Mouse (Mus musculus): ENCODE results near the gene Mboat1.

Gene Mboat1

DNA sequence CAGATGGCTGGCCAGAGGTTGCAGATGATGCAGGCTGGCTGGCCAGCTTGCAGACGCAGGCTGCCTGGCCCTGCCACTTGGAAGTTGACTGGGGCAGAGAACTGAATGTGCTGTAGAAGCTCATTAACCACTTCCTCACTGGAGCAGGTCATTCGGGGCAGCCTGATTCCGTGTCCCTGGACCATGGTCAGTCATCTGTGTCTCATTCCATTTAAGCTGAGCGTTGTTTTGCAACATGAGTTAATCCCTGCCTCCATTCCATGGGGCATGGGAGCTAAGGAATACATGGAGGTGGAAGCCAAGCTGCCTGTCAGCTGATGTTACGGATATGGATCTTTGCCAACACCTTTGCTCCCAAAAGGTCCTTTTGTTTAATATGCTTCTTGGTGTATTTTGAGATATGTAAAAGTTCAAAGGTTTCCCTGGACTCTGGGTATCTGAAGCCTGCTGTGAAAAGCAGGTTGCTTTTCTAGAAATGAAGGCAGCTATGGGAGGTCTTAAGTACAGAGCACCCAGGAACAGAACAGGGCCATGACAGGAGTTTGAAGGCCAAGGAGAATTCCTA is 114.1 kb downstream of the Mboat1 start:
- in situ Hi-C loops (cut with MseI, MboI) = no loop called here

DNA sequence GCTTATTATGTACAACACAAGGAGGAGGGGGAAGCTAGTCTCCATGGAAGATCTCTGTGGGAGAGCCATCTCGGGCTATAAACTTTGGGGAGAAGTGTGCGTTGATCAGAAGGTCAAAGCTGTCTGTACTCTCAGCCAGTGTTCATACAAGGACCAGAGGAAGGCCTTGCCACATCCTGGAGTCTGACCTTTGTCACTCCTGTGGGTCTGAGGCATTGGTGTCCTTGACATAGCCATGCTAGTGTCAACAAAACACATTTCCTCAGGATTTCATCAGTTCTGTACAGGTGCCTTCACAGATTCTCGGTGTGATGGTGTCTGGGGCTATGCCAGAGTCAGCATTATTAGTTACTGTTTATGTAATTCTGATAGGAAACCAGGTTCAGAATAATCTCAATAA is 115.1 kb downstream of the Mboat1 start:
- in situ Hi-C loops (cut with MseI, MboI) = no loop called here

DNA sequence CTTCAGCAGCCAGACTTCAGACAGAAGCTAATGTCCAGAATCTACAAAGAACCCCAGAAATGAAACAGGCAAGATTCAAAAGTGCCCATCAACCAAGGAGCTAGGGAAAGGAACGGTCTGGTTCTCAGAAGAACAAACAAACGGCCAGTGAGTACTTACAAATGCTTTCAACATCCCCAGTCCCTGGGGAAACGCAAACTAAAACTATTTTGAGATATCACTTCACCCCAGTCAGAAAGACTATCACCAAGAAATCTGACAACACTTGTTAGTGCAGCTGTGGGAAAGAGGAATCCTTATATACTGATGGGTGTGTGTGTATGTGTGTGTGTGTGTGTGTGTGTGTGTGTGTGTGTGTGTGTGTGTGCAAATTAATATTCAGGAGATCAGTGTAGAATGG is 116.4 kb downstream of the Mboat1 start:
- in situ Hi-C loops (cut with MseI, MboI) = no loop called here

DNA sequence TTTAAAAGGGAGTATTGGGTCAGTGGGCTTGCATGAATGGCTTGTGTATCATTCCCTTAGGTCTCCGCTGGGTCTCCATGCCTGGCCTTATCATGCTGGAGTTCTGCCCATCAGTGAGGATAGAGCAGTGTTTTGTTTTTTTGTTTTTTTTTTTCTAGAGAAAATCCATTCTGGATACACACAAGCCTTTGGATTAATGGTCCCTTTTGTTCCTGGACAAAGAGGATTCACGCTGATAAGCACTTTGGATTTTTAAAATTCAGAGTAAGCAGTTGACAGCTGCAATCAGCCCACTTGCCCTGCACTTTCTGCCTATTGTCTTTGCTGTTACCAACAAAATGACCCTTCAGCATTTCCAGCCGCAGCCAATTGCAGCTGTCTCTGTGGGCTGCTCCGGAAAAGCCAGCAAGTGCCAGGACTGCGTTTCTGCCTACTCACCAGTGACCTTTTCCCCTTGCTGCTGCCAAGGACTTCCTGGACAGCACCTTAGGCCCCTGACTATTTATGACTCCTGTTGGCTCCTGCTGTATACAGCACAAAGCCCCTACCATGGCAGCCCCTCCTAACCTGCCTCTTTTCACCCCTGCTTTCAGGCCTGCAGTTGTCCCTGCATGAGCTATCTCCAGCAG is 117.5 kb downstream of the Mboat1 start:
- in situ Hi-C loops (cut with MseI, MboI) = no loop called here

DNA sequence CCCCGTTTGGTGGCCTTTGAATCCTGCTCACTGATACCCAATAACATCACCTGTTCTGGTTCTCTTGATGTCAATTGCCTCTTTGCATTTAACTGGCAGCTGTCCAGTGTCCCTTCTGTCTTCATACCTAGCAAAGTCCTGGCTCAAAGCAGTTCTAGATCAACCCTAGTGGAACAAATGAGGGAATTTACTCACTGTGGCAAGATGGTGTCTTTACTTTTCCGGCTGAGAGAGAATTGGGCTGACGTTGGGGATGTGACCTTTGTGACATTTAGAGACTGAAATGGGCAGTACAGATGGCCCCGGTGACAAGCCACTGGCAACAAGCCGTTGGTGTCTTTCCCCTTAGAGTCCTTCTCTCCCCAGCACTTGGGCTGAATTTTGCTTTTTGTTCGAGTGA is 118.1 kb downstream of the Mboat1 start:
- in situ Hi-C loops (cut with MseI, MboI) = no loop called here

DNA sequence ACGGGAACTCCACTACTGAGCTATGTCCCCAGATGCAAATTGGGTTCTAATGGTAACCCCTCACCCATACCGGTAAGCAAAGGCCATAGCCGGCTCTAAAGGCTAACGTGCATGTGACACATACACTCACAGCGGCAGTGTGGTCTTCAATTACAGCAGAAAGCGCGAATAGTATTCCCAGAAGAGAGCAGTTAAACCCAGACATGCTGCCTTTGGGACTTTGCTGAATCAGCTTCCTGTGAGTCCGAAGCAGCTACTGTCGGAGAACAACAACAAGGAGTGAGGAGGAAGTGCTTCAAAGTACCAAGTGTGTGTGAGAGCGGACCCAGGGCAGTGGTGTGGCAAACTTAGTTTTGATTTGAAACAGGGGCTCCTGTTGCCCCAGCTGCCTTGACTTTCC is 122.5 kb downstream of the Mboat1 start:
- in situ Hi-C loops (cut with MseI, MboI) = loop anchor here (5.0 kb wide), 2 partner anchors 157 to 162 kb away; no protein-coding TSS in a partner anchor

DNA sequence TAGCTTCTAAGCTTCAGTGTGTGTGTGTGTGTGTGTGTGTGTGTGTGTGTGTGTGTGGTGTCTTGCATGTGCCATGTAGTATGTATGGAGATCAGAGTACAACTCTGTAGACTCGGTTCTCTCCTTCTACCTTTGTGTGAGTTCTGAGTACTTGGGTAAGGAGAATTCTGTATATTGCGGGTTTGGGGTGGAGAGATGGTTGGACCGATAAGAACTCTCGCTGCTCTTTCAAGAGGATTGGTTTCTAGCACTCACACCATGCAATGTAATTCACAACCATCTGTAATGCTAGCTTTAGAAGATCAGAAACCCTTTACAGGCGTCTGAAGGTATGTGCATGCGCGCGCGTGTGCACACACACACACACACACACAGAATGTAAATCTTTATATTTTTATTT is 123.0 kb downstream of the Mboat1 start:
- in situ Hi-C loops (cut with MseI, MboI) = loop anchor here (5.0 kb wide), 2 partner anchors 157 to 162 kb away; no protein-coding TSS in a partner anchor

DNA sequence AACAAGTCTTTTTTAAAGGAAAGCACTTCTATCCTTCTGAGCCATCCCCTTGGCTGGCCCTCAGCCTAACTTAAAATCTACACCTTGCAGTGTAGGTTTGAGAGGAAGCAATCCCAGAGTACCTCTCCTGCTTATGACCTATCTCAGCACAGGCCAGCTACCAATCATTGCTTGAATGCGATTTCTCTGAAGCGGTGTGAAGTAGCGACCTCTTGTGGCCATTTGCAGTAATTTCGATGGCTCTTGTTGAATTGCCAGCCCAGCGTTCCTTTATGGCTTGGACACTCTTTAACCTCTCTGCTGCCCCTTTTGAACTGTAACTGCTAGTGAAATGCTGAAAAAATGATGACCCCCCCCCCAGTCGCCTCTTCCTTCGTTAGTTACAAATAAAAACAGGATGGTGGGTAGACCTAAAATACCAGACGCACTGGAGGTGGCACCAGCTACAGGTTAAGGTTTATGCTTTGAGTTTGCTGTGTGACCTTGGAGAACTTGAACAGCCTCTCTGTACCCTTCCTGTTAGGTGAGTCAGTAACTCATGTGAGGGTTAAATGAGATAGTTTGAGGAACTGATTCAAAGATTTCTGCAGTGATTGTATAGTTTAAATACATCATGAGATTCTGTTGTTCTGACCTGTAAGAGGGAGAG is 123.7 kb downstream of the Mboat1 start:
- in situ Hi-C loops (cut with MseI, MboI) = loop anchor here (5.0 kb wide), 2 partner anchors 158 to 163 kb away; no protein-coding TSS in a partner anchor

DNA sequence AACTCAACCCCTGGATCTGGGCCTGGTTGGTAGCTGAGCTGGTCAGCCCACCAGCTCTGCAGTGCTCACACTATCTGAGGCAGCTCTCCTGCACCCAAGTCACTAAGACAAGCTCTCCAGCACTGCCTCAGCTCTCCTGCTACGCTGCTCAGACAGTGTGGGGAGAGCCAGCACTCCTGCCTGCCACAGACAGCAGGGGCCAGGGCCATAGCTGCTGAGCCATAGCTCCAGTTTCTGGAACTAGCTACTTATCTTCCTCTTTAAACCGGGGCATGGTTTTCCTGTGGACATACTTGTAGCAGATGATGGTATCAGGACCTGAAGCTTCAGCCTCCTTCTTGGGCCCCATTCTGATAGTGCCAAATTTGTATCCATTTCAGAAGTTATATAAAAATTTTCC is 127.4 kb downstream of the Mboat1 start:
- in situ Hi-C loops (cut with MseI, MboI) = no loop called here

DNA sequence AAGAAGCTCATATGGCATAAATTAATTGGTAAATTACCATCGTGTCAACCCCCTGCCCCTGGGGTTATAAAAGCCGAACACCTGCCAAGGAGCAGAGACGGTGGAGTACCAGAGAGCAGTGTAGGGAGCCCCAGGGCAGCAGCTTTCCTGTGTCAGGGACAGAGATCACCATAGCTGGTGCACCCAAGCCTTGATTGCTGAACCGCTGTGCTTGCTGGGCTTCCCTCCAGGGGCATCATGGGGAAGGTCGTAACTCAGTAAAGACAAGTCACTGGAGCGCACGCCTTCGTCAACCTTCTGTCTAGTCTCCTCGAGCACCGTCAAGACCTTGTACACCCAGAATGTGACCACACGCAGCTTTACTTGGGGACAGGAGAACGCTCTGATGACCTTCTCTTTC is 128.0 kb downstream of the Mboat1 start:
- in situ Hi-C loops (cut with MseI, MboI) = no loop called here

DNA sequence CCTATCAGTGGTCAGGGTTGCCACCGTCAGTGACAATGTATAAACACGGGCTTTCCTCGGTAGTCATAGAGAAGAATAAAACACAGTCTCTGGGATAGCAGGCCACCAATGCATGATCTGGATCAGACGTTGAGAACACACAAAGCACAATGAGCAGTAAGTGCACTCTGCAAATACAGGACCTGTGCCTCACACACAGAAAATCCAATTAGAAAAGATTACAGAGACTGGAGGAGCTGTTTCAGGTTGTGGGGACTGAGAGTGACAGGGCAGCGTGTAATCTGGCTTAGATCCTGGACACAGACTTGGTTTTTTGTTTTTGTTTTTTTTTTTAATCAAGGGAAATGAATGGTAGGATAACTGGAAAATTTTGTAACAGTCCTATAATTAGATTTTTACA is 128.5 kb downstream of the Mboat1 start:
- in situ Hi-C loops (cut with MseI, MboI) = no loop called here

DNA sequence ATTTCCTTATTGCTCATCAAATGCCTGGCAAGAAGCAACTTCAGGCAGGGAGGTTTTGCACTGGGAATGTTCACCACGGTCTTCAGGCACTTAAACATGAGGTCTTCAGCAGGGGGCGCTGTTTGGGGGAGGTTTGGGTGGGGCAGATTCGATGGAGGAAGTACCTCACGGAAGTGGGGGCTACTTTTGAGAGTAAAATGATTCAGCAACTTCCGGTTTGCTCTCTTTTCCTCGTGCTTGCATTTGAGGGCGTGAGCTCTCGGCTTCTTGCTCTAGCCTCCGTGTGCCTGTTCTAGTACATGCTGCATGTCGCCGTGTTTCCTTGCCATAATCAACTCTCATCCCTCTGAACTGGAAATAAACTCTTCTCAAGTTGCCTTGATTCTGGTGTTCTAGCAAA is 129.7 kb downstream of the Mboat1 start:
- in situ Hi-C loops (cut with MseI, MboI) = no loop called here

DNA sequence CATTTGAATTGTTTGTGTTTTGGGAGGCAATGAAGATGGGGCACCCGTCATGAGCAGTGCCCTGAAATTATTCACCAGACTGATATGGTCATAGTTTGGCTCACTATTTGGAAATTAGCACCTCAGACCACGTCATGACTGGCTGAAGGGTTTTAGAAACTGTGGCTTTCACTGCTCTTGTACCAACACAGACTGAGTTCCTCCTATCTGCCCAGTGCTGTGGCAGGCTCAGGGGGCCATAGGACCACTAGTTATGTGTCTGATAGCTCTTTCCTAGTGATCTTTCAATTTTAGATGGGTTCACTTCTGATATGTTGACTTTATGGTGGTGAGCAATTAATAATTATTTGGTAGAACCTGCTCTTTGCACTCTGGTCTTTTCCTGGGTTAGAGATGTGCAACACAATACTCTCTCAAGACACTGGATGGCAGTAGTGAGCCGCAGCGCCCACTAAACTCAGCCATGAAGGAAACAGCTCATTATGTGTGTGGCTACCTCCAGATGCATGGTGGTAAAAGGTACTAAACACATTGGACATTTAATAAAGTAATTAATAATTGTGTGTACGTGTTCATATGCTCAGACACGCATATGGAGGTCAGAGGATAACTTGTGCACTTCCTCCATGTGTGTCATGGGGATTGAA is 135.9 kb downstream of the Mboat1 start:
- in situ Hi-C loops (cut with MseI, MboI) = loop anchor here (10.0 kb wide), 1 partner anchor 253 kb away; no protein-coding TSS in a partner anchor

Measured in mouse trophoblast stem cell (cell line).